Mouse (Mus musculus) thymus, postnatal 4 days (tissue): ENCODE data around the gene Elavl2.
"Not testable (repeated sequence)": the region's sequence is repeated elsewhere in the genome, so short reads cannot be mapped to it uniquely, and the experiment has no call there.

Source experiments
- DNase-seq: peaks from one replicate; pipeline ENCODE4 v3.0.0; 2021

Elavl2 gene

DNA sequence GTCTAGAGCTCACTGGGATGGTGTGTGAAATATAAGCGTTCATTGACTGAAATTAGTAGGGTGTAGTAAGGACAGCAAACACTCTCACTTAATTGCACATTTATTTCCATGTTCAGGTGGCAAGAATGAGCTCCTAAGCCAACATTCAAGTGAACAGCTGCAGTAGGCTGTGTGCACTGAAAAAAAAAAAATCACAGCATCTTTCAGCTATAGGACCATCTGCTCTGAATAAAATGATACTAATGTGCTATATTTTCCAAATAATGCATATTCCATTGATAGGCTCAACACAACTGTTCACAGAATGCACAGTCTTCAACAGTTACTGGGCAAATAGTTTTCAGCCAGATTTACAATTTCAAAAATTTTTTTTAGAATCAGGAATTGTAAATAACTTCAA, 89.8 kb downstream of the Elavl2 start:
- no peak for DNase-seq

DNA sequence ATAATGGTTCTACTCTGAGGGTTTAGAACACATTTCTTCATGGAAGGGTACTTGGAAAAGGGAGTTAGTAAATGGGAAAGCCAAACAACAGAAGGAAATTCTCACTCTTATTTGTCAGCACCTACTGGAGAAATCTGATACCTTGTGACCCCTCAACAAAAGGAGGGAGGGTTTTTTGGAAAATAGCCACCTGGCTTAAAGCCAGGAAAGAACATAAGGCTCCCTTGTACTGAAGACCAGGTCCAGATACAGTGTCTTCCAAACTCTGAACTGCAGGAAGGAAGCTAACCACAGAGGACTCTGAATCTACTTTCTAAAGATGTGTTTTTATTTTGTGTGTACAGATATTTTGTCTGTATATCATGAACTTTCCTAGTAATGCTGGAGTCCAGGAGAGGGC, 102.9 kb downstream of the Elavl2 start:
- no peak for DNase-seq

DNA sequence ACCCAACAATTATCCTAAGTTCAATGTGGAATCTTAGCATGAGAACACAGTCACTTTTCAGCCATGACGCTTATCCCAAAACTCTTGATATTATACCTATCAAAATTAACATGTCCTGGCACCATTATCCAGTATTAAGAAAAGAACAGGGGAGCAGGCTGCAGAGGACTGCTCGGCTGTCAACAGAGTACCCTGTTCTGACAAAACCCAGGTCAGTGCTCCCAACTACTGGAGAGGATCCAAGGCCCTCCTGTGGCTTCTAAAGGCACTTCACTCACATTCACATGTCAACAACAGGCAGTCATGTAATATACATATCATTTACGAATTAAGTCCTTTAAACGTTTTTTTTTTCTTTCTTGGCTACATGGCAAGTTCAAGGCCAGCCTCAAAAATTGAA, 105.3 kb downstream of the Elavl2 start:
- DNase-seq, result no peak

GRCm38 (mm10) chr4:91291526-91291925, 109.1 kb downstream of the Elavl2 start:
- DNase-seq, result no peak

DNA sequence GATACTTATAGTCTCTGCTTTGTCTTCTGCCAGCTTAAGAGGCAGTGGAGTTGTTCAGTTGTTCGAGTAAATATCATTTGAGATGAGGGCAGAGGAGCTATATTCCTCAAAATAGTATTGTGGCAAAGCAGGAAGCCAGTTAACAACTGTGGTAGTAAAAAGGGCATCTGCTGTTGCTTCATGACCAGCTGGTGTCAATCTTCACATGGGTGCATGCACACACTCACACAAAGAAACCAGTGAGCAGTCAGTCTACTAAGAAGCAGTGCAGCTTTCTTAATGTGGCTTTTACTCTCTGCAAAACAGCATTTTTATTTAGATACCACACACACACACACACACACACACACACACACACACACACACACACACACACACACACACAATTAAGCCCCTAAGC, 110.2 kb downstream of the Elavl2 start:
- DNase-seq, result no peak

- no peak for DNase-seq
Observed at GRCm38 (mm10) chr4:91289151-91289550, 111.4 kb downstream of the Elavl2 start.

DNA sequence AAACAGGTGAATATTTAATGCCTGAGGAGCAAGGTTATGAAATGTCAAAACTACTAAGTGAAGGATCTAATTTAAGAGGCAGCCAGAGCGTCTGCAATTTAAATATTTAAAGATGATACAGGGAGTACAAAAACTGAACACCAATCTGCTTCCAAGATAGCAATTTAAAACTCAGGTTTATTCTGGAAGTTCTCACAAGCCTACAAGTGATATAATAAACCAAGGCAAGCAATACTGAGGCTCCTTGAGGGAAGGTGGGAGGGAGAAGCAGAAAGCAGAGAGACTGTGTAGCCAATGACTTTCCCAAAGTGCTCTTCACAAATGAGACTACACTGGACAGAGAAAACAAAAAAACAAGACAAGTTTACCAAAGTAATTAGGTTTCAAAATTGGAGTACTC, 132.2 kb downstream of the Elavl2 start:
- DNase-seq, result no peak

GRCm38 (mm10) chr4:91263733-91264440, 136.7 kb downstream of the Elavl2 start:
- no peak for DNase-seq

DNA sequence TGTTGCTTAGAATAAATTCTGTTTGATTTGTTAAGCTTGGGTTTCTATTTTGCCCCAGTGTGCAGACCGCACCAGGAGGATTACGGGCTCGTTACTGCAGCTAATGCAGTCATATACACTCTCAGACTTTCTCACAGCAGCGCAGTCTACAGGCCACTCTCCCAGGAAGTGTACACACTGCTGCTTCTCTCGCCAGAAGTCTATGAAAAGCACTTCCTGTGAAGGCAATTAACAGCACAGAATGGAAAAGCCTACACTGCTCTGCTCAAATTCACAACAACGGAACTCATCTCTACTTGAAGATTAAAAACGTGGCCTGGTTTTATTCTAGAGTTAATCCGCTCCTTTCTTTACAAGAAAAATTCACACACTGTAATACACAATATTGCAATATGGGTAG, 137.7 kb downstream of the Elavl2 start:
- DNase-seq, result no peak

- DNase-seq, result no peak
Observed at GRCm38 (mm10) chr4:91260622-91261021, 140.0 kb downstream of the Elavl2 start.

GRCm38 (mm10) chr4:91248650-91249049, 151.9 kb downstream of the Elavl2 start:
- no peak for DNase-seq

GRCm38 (mm10) chr4:91245136-91245535, 155.4 kb downstream of the Elavl2 start:
- DNase-seq, result not testable (repeated sequence)

- DNase-seq, result no peak
Observed at GRCm38 (mm10) chr4:91244554-91244953, 156.0 kb downstream of the Elavl2 start.

DNA sequence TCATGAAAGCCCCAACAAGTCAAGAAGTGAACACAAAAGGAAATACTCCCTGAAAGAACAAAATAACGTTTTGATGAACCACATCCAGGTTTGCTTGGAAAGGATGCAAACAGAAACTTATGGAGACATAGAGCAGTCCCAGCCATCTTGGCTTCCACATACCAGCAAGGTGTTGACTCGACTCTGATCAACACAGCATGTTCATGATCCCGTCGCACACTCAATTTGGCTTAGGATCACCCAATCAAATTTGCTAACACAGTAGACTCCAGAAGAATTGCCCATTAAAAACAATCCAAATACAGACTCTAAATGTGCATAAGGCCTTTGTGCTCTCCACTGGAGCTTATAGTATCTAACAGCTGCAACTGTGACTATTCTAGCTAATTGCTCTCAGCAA, 156.7 kb downstream of the Elavl2 start:
- no peak for DNase-seq

- DNase-seq, result no peak
Observed at GRCm38 (mm10) chr4:91238739-91239485, 161.7 kb downstream of the Elavl2 start.

DNA sequence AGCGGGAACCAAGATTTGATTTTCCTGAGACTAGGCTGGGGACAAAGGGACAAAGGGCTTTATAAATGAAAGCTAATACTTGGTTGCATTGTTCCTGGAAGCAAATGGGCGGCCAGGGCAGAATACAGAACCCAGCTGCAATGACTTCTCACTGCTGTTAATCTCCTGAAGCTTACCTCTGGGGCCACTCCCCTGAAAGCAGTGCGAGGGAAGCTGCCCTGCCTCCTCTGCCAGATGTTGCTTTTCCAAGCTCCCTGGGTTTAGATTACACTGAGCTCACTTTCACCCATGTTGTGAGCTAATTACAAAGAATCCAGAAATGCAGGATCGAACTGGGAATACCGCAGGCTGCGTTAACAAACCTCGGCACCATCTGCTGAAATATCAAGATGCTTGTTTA, 163.6 kb downstream of the Elavl2 start:
- no peak for DNase-seq

DNA sequence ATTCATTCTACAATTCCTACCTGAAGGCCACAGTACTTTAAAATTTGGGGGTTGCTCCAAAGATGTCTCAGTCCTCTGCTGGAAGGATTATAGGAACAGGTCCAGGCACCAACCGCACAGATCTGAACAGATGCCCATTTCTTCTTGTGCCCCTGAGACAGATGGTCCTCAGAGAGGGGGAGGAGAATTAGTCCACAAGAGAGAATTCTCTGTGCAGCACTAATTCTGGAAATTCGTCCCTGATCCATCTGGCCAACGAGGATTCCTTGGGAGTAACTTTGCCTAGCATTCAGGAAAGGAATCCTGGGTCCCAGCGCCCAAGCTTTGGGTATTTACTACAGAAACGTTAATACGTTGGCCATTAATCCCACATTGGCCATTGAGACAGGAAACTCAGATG, 165.6 kb downstream of the Elavl2 start:
- DNase-seq, result no peak

- DNase-seq, result no peak
Observed at GRCm38 (mm10) chr4:91233599-91233998, 167.0 kb downstream of the Elavl2 start.

DNA sequence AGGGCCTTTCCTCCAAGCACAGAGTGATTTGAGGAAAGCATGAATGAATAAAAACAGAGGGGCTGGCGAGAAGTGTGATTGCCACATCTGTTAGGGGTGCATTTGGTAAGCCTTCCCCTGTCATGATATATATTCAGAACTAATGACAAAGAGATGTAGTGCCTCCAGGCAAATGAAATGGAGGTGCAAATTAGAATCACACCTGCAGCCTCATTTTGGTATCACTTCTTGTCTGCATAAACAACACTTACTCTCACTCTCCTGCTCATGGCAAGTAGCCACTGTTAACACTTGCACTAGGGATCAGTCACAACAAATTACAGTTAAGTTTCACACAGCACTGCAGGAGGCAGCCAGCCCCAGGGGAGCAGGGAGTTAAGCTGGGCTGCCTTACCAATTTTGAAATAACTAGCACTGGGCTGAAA, 170.1 kb downstream of the Elavl2 start:
- DNase-seq, result no peak

DNA sequence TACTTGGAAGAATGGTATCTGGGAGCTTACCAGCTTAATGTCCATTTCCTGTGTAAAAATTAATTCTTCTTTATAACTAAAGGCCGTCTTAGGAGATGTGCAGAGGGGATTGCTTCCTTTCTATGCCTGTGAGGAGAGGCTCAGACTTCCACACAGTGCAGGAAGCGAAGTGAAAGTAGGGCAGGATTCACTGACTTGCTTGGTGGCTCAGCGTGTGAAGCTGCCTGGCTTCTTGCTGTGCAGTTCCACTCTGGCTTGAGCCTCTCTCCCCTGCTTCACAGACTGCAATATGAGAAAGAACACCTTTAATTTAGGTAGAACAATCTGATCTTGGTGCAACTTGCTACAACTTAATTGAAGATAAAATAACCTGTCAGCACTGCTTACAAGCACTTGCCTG, 172.2 kb downstream of the Elavl2 start:
- no peak for DNase-seq

GRCm38 (mm10) chr4:91223811-91224210, 176.8 kb downstream of the Elavl2 start:
- no peak for DNase-seq

- no peak for DNase-seq
Observed at GRCm38 (mm10) chr4:91219322-91219721, 181.3 kb downstream of the Elavl2 start.

DNA sequence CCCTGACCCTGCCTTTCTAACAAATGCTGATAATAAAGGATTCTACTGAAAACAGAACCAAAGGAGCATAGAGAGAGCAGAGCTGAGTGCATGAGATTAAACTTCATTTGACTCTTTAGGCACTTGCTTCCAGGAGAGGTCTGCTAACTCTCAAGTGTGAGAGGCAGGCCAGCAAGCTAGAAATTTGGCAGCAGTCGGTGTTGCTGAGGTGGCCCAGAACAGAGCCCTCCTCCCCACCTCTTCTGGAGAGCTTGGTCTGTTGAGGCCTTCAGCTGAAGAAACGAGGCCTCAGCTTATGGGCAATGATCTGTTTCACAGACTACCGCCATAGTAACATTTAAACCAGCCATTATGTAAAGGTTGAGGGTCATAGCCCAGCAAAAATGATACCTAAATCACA, 186.7 kb downstream of the Elavl2 start:
- DNase-seq, result no peak

- no peak for DNase-seq
Observed at GRCm38 (mm10) chr4:91208415-91209292, 191.9 kb downstream of the Elavl2 start.
